Mouse (Mus musculus): ENCODE results near the gene Pde10a. TPM values are rescaled to one million over a fixed set of nuclear protein-coding genes. Genes with fewer than 3 reads are reported as not detected.
"Not testable (repeated sequence)": the region's sequence is repeated elsewhere in the genome, so short reads cannot be mapped to it uniquely, and the experiment has no call there.

Gene Pde10a
- polyA plus RNA-seq, 1 experiment = 0.52 TPM

GRCm38 (mm10) chr17:8701096-8701495, 175.9 kb downstream of the Pde10a start:
- H3K27ac ChIP-seq (ENCODE audit: insufficient read depth, low read depth, low read length) = no peak overlapping the region
- H3K4me3 ChIP-seq (ENCODE audit: low read depth, low read length) = no peak overlapping the region
- no peaks in the 10 kb centered on the region for H3K36me3 ChIP-seq (ENCODE audit: control insufficient read depth, insufficient read depth, low read length)
- H3K4me1 ChIP-seq (ENCODE audit: control insufficient read depth, insufficient read depth, insufficient read length, low read length) = no peaks in the 10 kb centered on the region
- 72% methylated on average over 7 of the region's 7 CpGs for WGBS
- TF ChIP-seq CTCF (IDR thresholded peaks at IDR 0.05; ENCODE audit: extremely low read depth, insufficient read length, insufficient replicate concordance, low read depth, low read length) = no peak
- TF ChIP-seq POLR2A (IDR thresholded peaks at IDR 0.05; ENCODE audit: low read depth, low read length) = no peak
- no peaks in the 10 kb centered on the region for H3K27me3 ChIP-seq (ENCODE audit: control insufficient read depth, insufficient read depth, low read length)

GRCm38 (mm10) chr17:8702503-8702902, 177.3 kb downstream of the Pde10a start:
- H3K27me3 ChIP-seq (ENCODE audit: control insufficient read depth, insufficient read depth, low read length) = no peaks in the 10 kb centered on the region
- no peak for TF ChIP-seq CTCF (IDR thresholded peaks at IDR 0.05; ENCODE audit: extremely low read depth, insufficient read length, insufficient replicate concordance, low read depth, low read length)
- TF ChIP-seq POLR2A (IDR thresholded peaks at IDR 0.05; ENCODE audit: low read depth, low read length) = no peak
- no peaks in the 10 kb centered on the region for H3K36me3 ChIP-seq (ENCODE audit: control insufficient read depth, insufficient read depth, low read length)
- 88% methylated on average over 5 of the region's 5 CpGs for WGBS
- no peak overlapping the region for H3K27ac ChIP-seq (ENCODE audit: insufficient read depth, low read depth, low read length)
- no peak overlapping the region for H3K4me3 ChIP-seq (ENCODE audit: low read depth, low read length)
- H3K4me1 ChIP-seq (ENCODE audit: control insufficient read depth, insufficient read depth, insufficient read length, low read length) = no peaks in the 10 kb centered on the region

GRCm38 (mm10) chr17:8708006-8708405, 182.8 kb downstream of the Pde10a start:
- H3K4me3 ChIP-seq (ENCODE audit: low read depth, low read length) = no peak overlapping the region

GRCm38 (mm10) chr17:8712734-8713133, 187.6 kb downstream of the Pde10a start:
- not testable (repeated sequence) for H3K4me3 ChIP-seq (ENCODE audit: low read depth, low read length)

More at GRCm38 (mm10) chr17:8708006-8708405, 182.8 kb downstream of the Pde10a start:
- Histone ChIP-seq H3K27ac (ENCODE audit: insufficient read depth, low read depth, low read length) (no peak overlapping the region), H3K36me3 (ENCODE audit: control insufficient read depth, insufficient read depth, low read length) (no peaks in the 10 kb centered on the region), H3K27me3 (ENCODE audit: control insufficient read depth, insufficient read depth, low read length) (no peaks in the 10 kb centered on the region), H3K4me1 (ENCODE audit: control insufficient read depth, insufficient read depth, insufficient read length, low read length) (no peaks in the 10 kb centered on the region)
- no peak for TF ChIP-seq POLR2A (IDR thresholded peaks at IDR 0.05; ENCODE audit: low read depth, low read length)
- TF ChIP-seq CTCF (IDR thresholded peaks at IDR 0.05; ENCODE audit: extremely low read depth, insufficient read length, insufficient replicate concordance, low read depth, low read length) = no peak

GRCm38 (mm10) chr17:8720961-8721360, 195.8 kb downstream of the Pde10a start:
- no peak overlapping the region for H3K27ac ChIP-seq (ENCODE audit: insufficient read depth, low read depth, low read length)
- H3K36me3 ChIP-seq (ENCODE audit: control insufficient read depth, insufficient read depth, low read length) = no peaks in the 10 kb centered on the region
- H3K4me3 ChIP-seq (ENCODE audit: low read depth, low read length) = no peak overlapping the region
- no peaks in the 10 kb centered on the region for H3K4me1 ChIP-seq (ENCODE audit: control insufficient read depth, insufficient read depth, insufficient read length, low read length)
- H3K27me3 ChIP-seq (ENCODE audit: control insufficient read depth, insufficient read depth, low read length) = no peaks in the 10 kb centered on the region
- 76% methylated on average over 10 of the region's 10 CpGs for WGBS
- no peak for TF ChIP-seq POLR2A (IDR thresholded peaks at IDR 0.05; ENCODE audit: low read depth, low read length)
- TF ChIP-seq CTCF (IDR thresholded peaks at IDR 0.05; ENCODE audit: extremely low read depth, insufficient read length, insufficient replicate concordance, low read depth, low read length) = no peak

More at GRCm38 (mm10) chr17:8712734-8713133, 187.6 kb downstream of the Pde10a start:
- not testable (repeated sequence) for H3K27me3 ChIP-seq (ENCODE audit: control insufficient read depth, insufficient read depth, low read length); H3K27ac ChIP-seq (ENCODE audit: insufficient read depth, low read depth, low read length); H3K36me3 ChIP-seq (ENCODE audit: control insufficient read depth, insufficient read depth, low read length); H3K4me1 ChIP-seq (ENCODE audit: control insufficient read depth, insufficient read depth, insufficient read length, low read length)
- WGBS = 80% methylated on average over 2 of the region's 2 CpGs

GRCm38 (mm10) chr17:8724464-8724974, 199.3 kb downstream of the Pde10a start:
- 76% methylated on average over 8 of the region's 8 CpGs for WGBS
- TF ChIP-seq CTCF (IDR thresholded peaks at IDR 0.05; ENCODE audit: extremely low read depth, insufficient read length, insufficient replicate concordance, low read depth, low read length) (no peak), POLR2A (IDR thresholded peaks at IDR 0.05; ENCODE audit: low read depth, low read length) (no peak)

GRCm38 (mm10) chr17:8728646-8729045, 203.5 kb downstream of the Pde10a start:
- 46% methylated on average over 7 of the region's 7 CpGs for WGBS
- H3K27me3 ChIP-seq (ENCODE audit: control insufficient read depth, insufficient read depth, low read length) = no peaks in the 10 kb centered on the region
- no peak for TF ChIP-seq CTCF (IDR thresholded peaks at IDR 0.05; ENCODE audit: extremely low read depth, insufficient read length, insufficient replicate concordance, low read depth, low read length)
- no peak for TF ChIP-seq POLR2A (IDR thresholded peaks at IDR 0.05; ENCODE audit: low read depth, low read length)

More at GRCm38 (mm10) chr17:8724464-8724974, 199.3 kb downstream of the Pde10a start:
- Histone ChIP-seq H3K4me3 (ENCODE audit: low read depth, low read length) (no peak overlapping the region), H3K36me3 (ENCODE audit: control insufficient read depth, insufficient read depth, low read length) (no peaks in the 10 kb centered on the region), H3K4me1 (ENCODE audit: control insufficient read depth, insufficient read depth, insufficient read length, low read length) (no peaks in the 10 kb centered on the region), H3K27me3 (ENCODE audit: control insufficient read depth, insufficient read depth, low read length) (no peaks in the 10 kb centered on the region), H3K27ac (ENCODE audit: insufficient read depth, low read depth, low read length) (no peak overlapping the region)

GRCm38 (mm10) chr17:8729808-8730207, 204.6 kb downstream of the Pde10a start:
- Histone ChIP-seq H3K4me1 (ENCODE audit: control insufficient read depth, insufficient read depth, insufficient read length, low read length) (no peaks in the 10 kb centered on the region), H3K4me3 (ENCODE audit: low read depth, low read length) (no peak overlapping the region), H3K36me3 (ENCODE audit: control insufficient read depth, insufficient read depth, low read length) (no peaks in the 10 kb centered on the region), H3K27me3 (ENCODE audit: control insufficient read depth, insufficient read depth, low read length) (no peaks in the 10 kb centered on the region), H3K27ac (ENCODE audit: insufficient read depth, low read depth, low read length) (no peak overlapping the region)
- 68% methylated on average over 7 of the region's 7 CpGs for WGBS
- TF ChIP-seq CTCF (IDR thresholded peaks at IDR 0.05; ENCODE audit: extremely low read depth, insufficient read length, insufficient replicate concordance, low read depth, low read length) = no peak
- TF ChIP-seq POLR2A (IDR thresholded peaks at IDR 0.05; ENCODE audit: low read depth, low read length) = no peak

More at GRCm38 (mm10) chr17:8728646-8729045, 203.5 kb downstream of the Pde10a start:
- H3K4me1 ChIP-seq (ENCODE audit: control insufficient read depth, insufficient read depth, insufficient read length, low read length) = no peaks in the 10 kb centered on the region
- no peaks in the 10 kb centered on the region for H3K36me3 ChIP-seq (ENCODE audit: control insufficient read depth, insufficient read depth, low read length)
- H3K27ac ChIP-seq (ENCODE audit: insufficient read depth, low read depth, low read length) = no peak overlapping the region
- no peak overlapping the region for H3K4me3 ChIP-seq (ENCODE audit: low read depth, low read length)

Data from small intestine, adult 2 months (tissue).